Comparison of ENCODE assay signal across 7 mouse cellular contexts in genomic region chr1:167245180-167245641, GRCm38 (mm10). TPM values are rescaled to one million over a fixed set of nuclear protein-coding genes. Genes with fewer than 3 reads are reported as not detected.
A peak's percentile ranks its signal among the peaks of the same experiment; 100 is the strongest.
DNase-seq lines count a peak whose midpoint lies in the region; ATAC-seq and TF ChIP-seq lines count a peak whose summit lies in the region.

No protein-coding gene starts in this region.

- H3K27me3 ChIP-seq in liver, embryonic 13.5 days = no peaks in the 10 kb centered on the region
- no peaks in the 10 kb centered on the region for H3K27me3 ChIP-seq in liver, postnatal 0 days (ENCODE audit: insufficient read depth, low read length)
- no peaks in the 10 kb centered on the region for H3K27me3 ChIP-seq in embryonic facial prominence, embryonic 10.5 days (replicated peaks; ENCODE audit: low read depth, poor library complexity, severe bottlenecking)
- H3K27me3 ChIP-seq in lung, embryonic 16.5 days (ENCODE audit: control insufficient read depth, insufficient read depth, low read depth, low read length) = no peaks in the 10 kb centered on the region

- no peak overlapping the region for H3K4me2 ChIP-seq in liver, embryonic 13.5 days
- no peak overlapping the region for H3K4me2 ChIP-seq in liver, postnatal 0 days (ENCODE audit: low read depth, low read length)
- no peak overlapping the region for H3K4me2 ChIP-seq in lung, embryonic 16.5 days (ENCODE audit: low read depth, low read length)

- 77% methylated on average over 9 of the region's 9 CpGs for WGBS in liver, embryonic 13.5 days (ENCODE audit: insufficient replicate concordance)
- 62% methylated on average over 9 of the region's 9 CpGs for WGBS in liver, postnatal 0 days (ENCODE audit: insufficient replicate concordance)
- 79% methylated on average over 9 of the region's 9 CpGs for WGBS in embryonic facial prominence, embryonic 10.5 days
- WGBS in lung, embryonic 16.5 days = 49% methylated on average over 9 of the region's 9 CpGs

- 0 out of 2 replicates have a peak overlapping the region, but pooled peaks have one; percentile 9 for H3K9ac ChIP-seq in liver, embryonic 13.5 days
- H3K9ac ChIP-seq in liver, postnatal 0 days (replicated peaks) = no peak overlapping the region
- no peak overlapping the region for H3K9ac ChIP-seq in lung, embryonic 16.5 days (ENCODE audit: low read length)

- no peak for ATAC-seq in liver, embryonic 13.5 days (ENCODE audit: low read depth)
- ATAC-seq in liver, postnatal 0 days = no peak
- ATAC-seq in lung, embryonic 16.5 days (ENCODE audit: low read depth) = peak; percentile 29; the same call in 1 of the 2 replicates
- no peak for ATAC-seq in cerebellum, adult (ENCODE audit: insufficient number of reproducible peaks, low FRiP score, low TSS enrichment)

- no peak for TF ChIP-seq CTCF in liver, postnatal 0 days (IDR thresholded peaks at IDR 0.05; ENCODE audit: low read depth)

- no peaks in the 10 kb centered on the region for H3K36me3 ChIP-seq in liver, embryonic 13.5 days
- H3K36me3 ChIP-seq in liver, postnatal 0 days (replicated peaks; ENCODE audit: insufficient read depth, low read length) = no peaks in the 10 kb centered on the region
- no peaks in the 10 kb centered on the region for H3K36me3 ChIP-seq in embryonic facial prominence, embryonic 10.5 days (replicated peaks)
- H3K36me3 ChIP-seq in lung, embryonic 16.5 days (ENCODE audit: control insufficient read depth, insufficient read depth, low read length) = no peaks in the 10 kb centered on the region

- peaks cover 95% of the 10 kb centered on the region for H3K4me1 ChIP-seq in liver, embryonic 13.5 days (replicated peaks)
- H3K4me1 ChIP-seq in liver, postnatal 0 days (ENCODE audit: insufficient read depth) = peaks cover 60% of the 10 kb centered on the region
- peaks cover 59% of the 10 kb centered on the region for H3K4me1 ChIP-seq in embryonic facial prominence, embryonic 10.5 days
- peaks cover 53% of the 10 kb centered on the region for H3K4me1 ChIP-seq in lung, embryonic 16.5 days (replicated peaks; ENCODE audit: control insufficient read depth, insufficient read depth, low read length)

- no peaks in the 10 kb centered on the region for H3K9me3 ChIP-seq in liver, embryonic 13.5 days (replicated peaks)
- H3K9me3 ChIP-seq in liver, postnatal 0 days (ENCODE audit: low read length) = no peaks in the 10 kb centered on the region
- H3K9me3 ChIP-seq in embryonic facial prominence, embryonic 10.5 days = no peaks in the 10 kb centered on the region
- H3K9me3 ChIP-seq in lung, embryonic 16.5 days (ENCODE audit: control insufficient read depth, low read length) = no peaks in the 10 kb centered on the region

- H3K27ac ChIP-seq in liver, embryonic 13.5 days = no peak overlapping the region
- no peak overlapping the region for H3K27ac ChIP-seq in liver, postnatal 0 days (ENCODE audit: low read depth)
- peak overlapping the region; percentile 40; the same call in 1 of the 2 replicates for H3K27ac ChIP-seq in embryonic facial prominence, embryonic 10.5 days (replicated peaks)
- H3K27ac ChIP-seq in lung, embryonic 16.5 days (ENCODE audit: low read length) = no peak overlapping the region

- DNase-seq in liver, embryonic 13.5 days = no peak
- no peak for DNase-seq in liver, postnatal 0 days
- no peak for DNase-seq in embryonic facial prominence, embryonic 10.5 days (ENCODE audit: low spot score)
- DNase-seq in thymus, postnatal 25 days = peak; percentile 84
- DNase-seq in ovary, adult 18-20 months (ENCODE audit: low spot score) = no peak

- no peak for TF ChIP-seq EP300 in liver, postnatal 0 days (IDR thresholded peaks at IDR 0.05; ENCODE audit: low read depth)

- no peak overlapping the region for H3K4me3 ChIP-seq in liver, embryonic 13.5 days (replicated peaks)
- H3K4me3 ChIP-seq in liver, postnatal 0 days (ENCODE audit: low read depth, low read length) = no peak overlapping the region
- H3K4me3 ChIP-seq in embryonic facial prominence, embryonic 10.5 days = no peak overlapping the region
- no peak overlapping the region for H3K4me3 ChIP-seq in lung, embryonic 16.5 days (ENCODE audit: low read length)

RNA-seq across cellular contexts. Expression of gene Uck2, which starts 39.9 kb away (rescaled TPM):
- 67.1 and 82.5 TPM in 2 replicates for polyA plus RNA-seq in liver, embryonic 13.5 days (2015; fragmentation: Nextera tagmentation; extraction: Ambion mirVana)
- polyA plus RNA-seq in liver, postnatal 0 days (2015; fragmentation: Nextera tagmentation; extraction: Ambion mirVana) = 18.6 and 20.9 TPM in 2 replicates
- polyA plus RNA-seq in embryonic facial prominence, embryonic 10.5 days (2016; fragmentation: Nextera tagmentation; extraction: Ambion mirVana) = 120 and 128 TPM in 2 replicates
- 65.9 and 70.8 TPM in 2 replicates for polyA plus RNA-seq in lung, embryonic 16.5 days (2015; fragmentation: Nextera tagmentation; extraction: Ambion mirVana)
